Comparison of ENCODE assay signal across 28 mouse cellular contexts in genomic region chr5:30490215-30490614, GRCm38 (mm10). TPM values are rescaled to one million over a fixed set of nuclear protein-coding genes. Genes with fewer than 3 reads are reported as not detected.
"Had no signal": no experiment of that assay in that cellular context is flagged by ENCODE, and none has a peak within 500 bp of the region (broad histone marks: within the 10 kb centered on the region; RNA-seq: fewer than 3 reads in every experiment).

No protein-coding gene starts in this region.

- H3K4me1 ChIP-seq: kidney, embryonic 15.5 days; megakaryocyte, embryonic 14.5 days; midbrain, embryonic 10.5 days; midbrain, embryonic 13.5 days; neural tube, embryonic 13.5 days had no signal

- H3K4me2 ChIP-seq: kidney, embryonic 15.5 days; liver, embryonic 13.5 days; midbrain, embryonic 13.5 days; neural tube, embryonic 13.5 days had no signal

- H3K4me3 ChIP-seq: kidney, embryonic 15.5 days; layer of hippocampus, adult 2 months; liver, embryonic 13.5 days; megakaryocyte, embryonic 14.5 days; midbrain, embryonic 10.5 days; midbrain, embryonic 13.5 days; myocyte; neural tube, embryonic 13.5 days had no signal

- ATAC-seq: hindbrain, embryonic 16.5 days; midbrain, embryonic 13.5 days; midbrain, embryonic 16.5 days had no signal

- H3K9ac ChIP-seq: kidney, embryonic 15.5 days; liver, embryonic 13.5 days; midbrain, embryonic 13.5 days; neural tube, embryonic 13.5 days had no signal

- H3K27ac ChIP-seq: kidney, embryonic 15.5 days; layer of hippocampus, adult 2 months; liver, embryonic 13.5 days; midbrain, embryonic 10.5 days; midbrain, embryonic 13.5 days; neural tube, embryonic 13.5 days had no signal

- H3K9me3 ChIP-seq: kidney, embryonic 15.5 days; liver, embryonic 13.5 days; megakaryocyte, embryonic 14.5 days; midbrain, embryonic 10.5 days; midbrain, embryonic 13.5 days; neural tube, embryonic 13.5 days had no signal

- DNase-seq: kidney, adult 11 months; kidney, adult 8-10 months; layer of hippocampus, adult 9-11 months; liver, embryonic 13.5 days; retina, postnatal 1 day; right cerebral cortex, postnatal 25 days; spleen, adult 18-20 months; thymus, postnatal 25 days had no signal

- H3K36me3 ChIP-seq: kidney, embryonic 15.5 days; liver, embryonic 13.5 days; midbrain, embryonic 10.5 days; midbrain, embryonic 13.5 days; neural tube, embryonic 13.5 days had no signal

- H3K27me3 ChIP-seq: kidney, embryonic 15.5 days; midbrain, embryonic 13.5 days; neural tube, embryonic 13.5 days had no signal

RNA-seq across cellular contexts. Expression of gene 1700001C02Rik, which starts 24.4 kb away (rescaled TPM):
- total RNA-seq: left cerebral cortex, adult 18-20 months; left cerebral cortex, postnatal 25 days; liver, adult 2 months; monocyte, adult 5-6 weeks; neutrophil, adult 5-6 weeks had no signal
- polyA plus RNA-seq: kidney, embryonic 15.5 days; large intestine, adult 2 months; limb, embryonic 11.5 days; limb, embryonic 14.5 days; liver, adult 2 months; liver, embryonic 13.5 days; liver, embryonic 16.5 days; midbrain, embryonic 10.5 days; myocyte; neural tube, embryonic 13.5 days had no signal

RNA-seq across cellular contexts. Expression of gene Otof, which starts 28.5 kb away (rescaled TPM):
- total RNA-seq: liver, adult 2 months; monocyte, adult 5-6 weeks; neutrophil, adult 5-6 weeks had no signal
- polyA plus RNA-seq: limb, embryonic 11.5 days; liver, embryonic 16.5 days; myocyte had no signal

RNA-seq across cellular contexts. Expression of gene Cib4, which starts 55.4 kb away (rescaled TPM):
- total RNA-seq: layer of hippocampus, adult 2 months; layer of hippocampus, postnatal 25 days; left cerebral cortex, adult 18-20 months; left cerebral cortex, postnatal 25 days; liver, adult 2 months; neutrophil, adult 5-6 weeks had no signal
- polyA plus RNA-seq: hindbrain, embryonic 16.5 days; kidney, embryonic 15.5 days; large intestine, adult 2 months; limb, embryonic 11.5 days; liver, adult 2 months; liver, embryonic 13.5 days; liver, embryonic 16.5 days; midbrain, embryonic 10.5 days; midbrain, embryonic 13.5 days; midbrain, embryonic 16.5 days; myocyte; neural tube, embryonic 13.5 days; thymus, postnatal 0 days had no signal
